Mouse (Mus musculus): Measurements from ENCODE around the gene Aqp2. TPM values are rescaled to one million over a fixed set of nuclear protein-coding genes. Genes with fewer than 3 reads are reported as not detected.

The Aqp2 gene
- polyA plus RNA-seq, 1 experiment = 0.18 TPM

- Histone ChIP-seq H3K79me2 (ENCODE audit: control insufficient read depth, insufficient read depth) (no peaks in the 10 kb centered on the region), H3K27me3 (ENCODE audit: control insufficient read depth, insufficient read depth, insufficient read length) (peaks cover 6% of the 10 kb centered on the region), H3ac (ENCODE audit: control insufficient read depth, insufficient read length, low read depth) (no peak overlapping the region), H3K4me3 (ENCODE audit: insufficient read depth, poor library complexity, severe bottlenecking) (no peak overlapping the region), H3K36me3 (ENCODE audit: control insufficient read depth, insufficient read depth) (no peaks in the 10 kb centered on the region), H3K79me3 (ENCODE audit: low read depth) (no peaks in the 10 kb centered on the region)
- TF ChIP-seq USF1 (IDR thresholded peaks at IDR 0.05; ENCODE audit: low read depth) = no peak
- TF ChIP-seq CTCF (IDR thresholded peaks at IDR 0.05; ENCODE audit: control insufficient read depth, insufficient read depth, insufficient read length) = no peak
- TF ChIP-seq MYOD1 (IDR thresholded peaks at IDR 0.05; ENCODE audit: control insufficient read depth, insufficient read length, low read depth) = no peak
- TF ChIP-seq FOSL1 (IDR thresholded peaks at IDR 0.05; ENCODE audit: insufficient read depth, low read length, poor library complexity, severe bottlenecking) = no peak
- no peak for TF ChIP-seq MYOG (IDR thresholded peaks at IDR 0.05; ENCODE audit: control insufficient read depth, extremely low read depth, insufficient read length)
- no peak for TF ChIP-seq MAX (IDR thresholded peaks at IDR 0.05)
- TF ChIP-seq CEBPB (IDR thresholded peaks at IDR 0.05; ENCODE audit: low read depth) = no peak
These were observed 26.7 kb downstream of the Aqp2 start for GRCm38 (mm10) chr15:99605595-99605994.

GRCm38 (mm10) chr15:99606515-99606914, 27.7 kb downstream of the Aqp2 start:
- Histone ChIP-seq H3K79me3 (ENCODE audit: low read depth) (no peaks in the 10 kb centered on the region), H3K27me3 (ENCODE audit: control insufficient read depth, insufficient read depth, insufficient read length) (peaks cover 6% of the 10 kb centered on the region), H3ac (ENCODE audit: control insufficient read depth, insufficient read length, low read depth) (no peak overlapping the region), H3K4me3 (ENCODE audit: insufficient read depth, poor library complexity, severe bottlenecking) (no peak overlapping the region), H3K79me2 (ENCODE audit: control insufficient read depth, insufficient read depth) (no peaks in the 10 kb centered on the region), H3K36me3 (ENCODE audit: control insufficient read depth, insufficient read depth) (no peaks in the 10 kb centered on the region)
- no peak for TF ChIP-seq MYOG (IDR thresholded peaks at IDR 0.05; ENCODE audit: control insufficient read depth, extremely low read depth, insufficient read length)
- no peak for TF ChIP-seq USF1 (IDR thresholded peaks at IDR 0.05; ENCODE audit: low read depth)
- no peak for TF ChIP-seq MAX (IDR thresholded peaks at IDR 0.05)

GRCm38 (mm10) chr15:99607388-99608113, 28.7 kb downstream of the Aqp2 start:
- Histone ChIP-seq H3K79me3 (ENCODE audit: low read depth) (no peaks in the 10 kb centered on the region), H3K4me3 (ENCODE audit: insufficient read depth, poor library complexity, severe bottlenecking) (no peak overlapping the region), H3K79me2 (ENCODE audit: control insufficient read depth, insufficient read depth) (no peaks in the 10 kb centered on the region), H3K36me3 (ENCODE audit: control insufficient read depth, insufficient read depth) (no peaks in the 10 kb centered on the region), H3K27me3 (ENCODE audit: control insufficient read depth, insufficient read depth, insufficient read length) (peaks cover 2% of the 10 kb centered on the region), H3ac (ENCODE audit: control insufficient read depth, insufficient read length, low read depth) (no peak overlapping the region)
- no peak for TF ChIP-seq MYOG (IDR thresholded peaks at IDR 0.05; ENCODE audit: control insufficient read depth, extremely low read depth, insufficient read length)
- TF ChIP-seq CTCF (IDR thresholded peaks at IDR 0.05; ENCODE audit: control insufficient read depth, insufficient read depth, insufficient read length) = no peak
- no peak for TF ChIP-seq CEBPB (IDR thresholded peaks at IDR 0.05; ENCODE audit: low read depth)
- TF ChIP-seq USF1 (IDR thresholded peaks at IDR 0.05; ENCODE audit: low read depth) = no peak
- TF ChIP-seq MAX (IDR thresholded peaks at IDR 0.05) = no peak
- no peak for TF ChIP-seq MYOD1 (IDR thresholded peaks at IDR 0.05; ENCODE audit: control insufficient read depth, insufficient read length, low read depth)
- TF ChIP-seq FOSL1 (IDR thresholded peaks at IDR 0.05; ENCODE audit: insufficient read depth, low read length, poor library complexity, severe bottlenecking) = no peak

- H3K27me3 ChIP-seq (ENCODE audit: control insufficient read depth, insufficient read depth, insufficient read length) = no peaks in the 10 kb centered on the region
- no peaks in the 10 kb centered on the region for H3K36me3 ChIP-seq (ENCODE audit: control insufficient read depth, insufficient read depth)
- no peak overlapping the region for H3ac ChIP-seq (ENCODE audit: control insufficient read depth, insufficient read length, low read depth)
- no peak overlapping the region for H3K4me3 ChIP-seq (ENCODE audit: insufficient read depth, poor library complexity, severe bottlenecking)
- no peaks in the 10 kb centered on the region for H3K79me3 ChIP-seq (ENCODE audit: low read depth)
- H3K79me2 ChIP-seq (ENCODE audit: control insufficient read depth, insufficient read depth) = no peaks in the 10 kb centered on the region
- TF ChIP-seq MYOG (IDR thresholded peaks at IDR 0.05; ENCODE audit: control insufficient read depth, extremely low read depth, insufficient read length) (no peak), MYOD1 (IDR thresholded peaks at IDR 0.05; ENCODE audit: control insufficient read depth, insufficient read length, low read depth) (no peak), USF1 (IDR thresholded peaks at IDR 0.05; ENCODE audit: low read depth) (no peak), FOSL1 (IDR thresholded peaks at IDR 0.05; ENCODE audit: insufficient read depth, low read length, poor library complexity, severe bottlenecking) (no peak), MAX (IDR thresholded peaks at IDR 0.05) (no peak), CEBPB (IDR thresholded peaks at IDR 0.05; ENCODE audit: low read depth) (no peak), CTCF (IDR thresholded peaks at IDR 0.05; ENCODE audit: control insufficient read depth, insufficient read depth, insufficient read length) (no peak)
These were observed 29.7 kb downstream of the Aqp2 start for GRCm38 (mm10) chr15:99608382-99609125.

GRCm38 (mm10) chr15:99611563-99611962, 32.7 kb downstream of the Aqp2 start:
- Histone ChIP-seq H3K27me3 (ENCODE audit: control insufficient read depth, insufficient read depth, insufficient read length) (no peaks in the 10 kb centered on the region), H3K4me3 (ENCODE audit: insufficient read depth, poor library complexity, severe bottlenecking) (no peak overlapping the region), H3K36me3 (ENCODE audit: control insufficient read depth, insufficient read depth) (no peaks in the 10 kb centered on the region), H3ac (ENCODE audit: control insufficient read depth, insufficient read length, low read depth) (no peak overlapping the region), H3K79me3 (ENCODE audit: low read depth) (no peaks in the 10 kb centered on the region), H3K79me2 (ENCODE audit: control insufficient read depth, insufficient read depth) (no peaks in the 10 kb centered on the region)
- no peak for TF ChIP-seq MAX (IDR thresholded peaks at IDR 0.05)
- TF ChIP-seq FOSL1 (IDR thresholded peaks at IDR 0.05; ENCODE audit: insufficient read depth, low read length, poor library complexity, severe bottlenecking) = no peak

- Histone ChIP-seq H3K4me3 (ENCODE audit: insufficient read depth, poor library complexity, severe bottlenecking) (no peak overlapping the region), H3K27me3 (ENCODE audit: control insufficient read depth, insufficient read depth, insufficient read length) (no peaks in the 10 kb centered on the region), H3K79me2 (ENCODE audit: control insufficient read depth, insufficient read depth) (no peaks in the 10 kb centered on the region), H3K79me3 (ENCODE audit: low read depth) (no peaks in the 10 kb centered on the region), H3ac (ENCODE audit: control insufficient read depth, insufficient read length, low read depth) (no peak overlapping the region), H3K36me3 (ENCODE audit: control insufficient read depth, insufficient read depth) (peaks cover 2% of the 10 kb centered on the region)
- TF ChIP-seq MYOG (IDR thresholded peaks at IDR 0.05; ENCODE audit: control insufficient read depth, extremely low read depth, insufficient read length) = no peak
- no peak for TF ChIP-seq CTCF (IDR thresholded peaks at IDR 0.05; ENCODE audit: control insufficient read depth, insufficient read depth, insufficient read length)
- TF ChIP-seq CEBPB (IDR thresholded peaks at IDR 0.05; ENCODE audit: low read depth) = no peak
- TF ChIP-seq MAX (IDR thresholded peaks at IDR 0.05) = no peak
- TF ChIP-seq USF1 (IDR thresholded peaks at IDR 0.05; ENCODE audit: low read depth) = no peak
These were observed 35.4 kb downstream of the Aqp2 start for GRCm38 (mm10) chr15:99614273-99614672.

All from C2C12 (cell line).